Mouse (Mus musculus) urinary bladder, adult 18-20 months (tissue): Measurements from ENCODE around the gene C2cd2.

Source experiments
- DNase-seq, 2 experiments: peaks; one replicate each; pipeline ENCODE4 v3.0.0; 2022; ENCODE audit warnings: low spot score in 2 of 2, mixed read lengths in 2 of 2

C2cd2 gene

GRCm38 (mm10) chr16:97814060-97814459 lies 148.3 kb downstream of the C2cd2 start:
- DNase-seq: no peak

DNA sequence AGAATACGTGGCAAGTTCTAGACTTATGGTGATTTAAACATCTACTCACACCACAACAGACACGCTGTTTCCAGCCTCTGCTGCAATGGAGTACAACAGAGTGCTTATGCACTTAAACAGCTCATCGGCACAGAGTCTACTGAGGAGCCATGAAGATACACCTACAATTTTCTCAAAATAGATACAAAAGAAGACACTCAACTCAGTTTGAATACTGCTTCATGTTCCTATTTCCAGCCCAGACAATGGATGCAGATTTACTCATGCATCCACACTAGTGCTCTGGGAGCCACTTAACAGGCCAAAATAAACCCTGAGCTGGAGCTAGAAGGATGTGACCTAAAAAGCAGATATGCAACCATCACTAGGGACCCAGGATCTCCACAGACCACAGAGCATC lies 153.5 kb downstream of the C2cd2 start:
- DNase-seq: no peak

DNA sequence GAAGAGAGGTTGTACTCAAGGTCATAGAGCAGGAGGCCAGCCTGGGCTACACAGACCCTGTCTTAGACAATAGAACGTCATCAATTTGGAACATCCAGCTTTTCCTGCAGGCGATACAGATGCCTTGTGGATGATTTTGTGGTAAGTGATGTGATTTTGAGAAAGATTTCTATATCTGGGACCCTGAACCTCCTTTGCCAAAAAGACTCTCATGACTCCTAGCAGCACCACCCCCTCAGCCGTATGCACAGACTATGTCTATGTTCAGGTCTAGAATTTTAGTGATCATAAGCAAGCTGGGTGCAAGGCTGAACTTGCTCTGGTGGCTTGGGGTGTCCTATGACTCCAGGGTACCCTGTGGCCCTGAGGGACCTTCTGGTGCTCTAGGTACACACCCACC lies 156.8 kb downstream of the C2cd2 start:
- no peak for DNase-seq
